Mouse (Mus musculus) embryonic facial prominence, embryonic 14.5 days (tissue): ENCODE measurements around the gene Serpind1. TPM values are rescaled to one million over a fixed set of nuclear protein-coding genes. Genes with fewer than 3 reads are reported as not detected.

Experiments used
- ATAC-seq: fragments of 200-750 bp; cut with Nextera tagmentation; 2 replicates; pipeline ENCODE4 v1.8.0; 2017; ENCODE audit warnings: low read depth, moderate number of reproducible peaks, moderate TSS enrichment
- DNase-seq: peaks from one replicate; pipeline ENCODE4 v3.0.0-alpha.2; 2015; ENCODE audit warnings: low spot score
- H3K27ac ChIP-seq: fragments of 300-500 bp; sonication (generic); replicated peaks from 2 replicates; pipeline ENCODE4 v1.5.1; 2014; ENCODE audit warnings: low read depth, mild to moderate bottlenecking, low read length, moderate library complexity
- H3K27me3 ChIP-seq: fragments of 300-500 bp; sonication (generic); replicated peaks from 2 replicates; pipeline ENCODE4 v1.6.1; 2014; ENCODE audit warnings: low read length; ENCODE audit not compliant: control insufficient read depth, insufficient read depth
- H3K36me3 ChIP-seq: fragments of 300-500 bp; sonication (generic); 2 replicates; pipeline ENCODE4 v1.6.1; 2014; ENCODE audit warnings: low read length, mixed read lengths; ENCODE audit not compliant: control insufficient read depth, insufficient read depth
- H3K4me1 ChIP-seq: fragments of 300-500 bp; sonication (generic); 2 replicates; pipeline ENCODE4 v1.6.1; 2014; ENCODE audit warnings: antibody characterized with exemption, low read length; ENCODE audit not compliant: control insufficient read depth, insufficient read depth
- H3K4me2 ChIP-seq: fragments of 300-500 bp; sonication (generic); 2 replicates; pipeline ENCODE4 v1.6.1; 2014; ENCODE audit warnings: low read depth, mild to moderate bottlenecking, low read length, moderate library complexity, mixed read lengths
- H3K4me3 ChIP-seq: fragments of 300-500 bp; sonication (generic); 2 replicates; pipeline ENCODE4 v1.5.1; 2014; ENCODE audit warnings: low read depth, mild to moderate bottlenecking, low read length
- H3K9ac ChIP-seq: fragments of 300-500 bp; sonication (generic); 2 replicates; pipeline ENCODE4 v1.6.1; 2014; ENCODE audit warnings: low read depth, mild to moderate bottlenecking, low read length, moderate library complexity, mixed read lengths
- H3K9me3 ChIP-seq: fragments of 300-500 bp; sonication (generic); 2 replicates; pipeline ENCODE4 v1.6.1; 2016; ENCODE audit warnings: low read length; ENCODE audit not compliant: control insufficient read depth
- WGBS: fragments of 180-500 bp; shearing (Covaris S2); extraction: QIAGEN DNeasy Blood & Tissue Kit; methylation state at CpG from one replicate; pipeline ENCODE4 v1.1.7; 2014; 5-methylcytosine and 5-hydroxymethylcytosine counted together
- polyA plus RNA-seq: library from polyadenylated mRNA; unstranded; fragments of >200 nt; fragmentation: Nextera tagmentation; extraction: Ambion mirVana; gene quantifications from 2 replicates; pipeline ENCODE4 v1.2.1, GENCODE M21; 2014

The Serpind1 gene
- polyA plus RNA-seq = 1.4 and 2.2 TPM in 2 replicates

DNA sequence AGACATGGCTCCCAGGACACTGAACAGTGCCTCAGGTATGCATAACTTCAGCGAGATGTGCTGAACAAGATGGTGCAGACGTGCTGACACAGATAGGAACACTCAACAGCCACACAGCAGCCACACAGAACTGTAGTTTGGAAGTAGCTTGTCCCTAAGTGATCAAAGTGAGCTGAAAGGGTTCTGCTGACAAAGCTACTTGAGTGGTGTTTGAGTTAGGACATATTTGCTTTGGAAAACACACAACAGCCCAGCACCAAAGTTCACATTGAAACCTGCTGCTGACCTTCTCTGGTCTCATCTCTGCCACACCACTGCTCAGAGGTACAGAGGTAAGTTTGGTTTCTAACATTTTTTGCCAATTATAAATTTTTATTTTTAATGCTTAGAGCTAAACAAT, at the start of gene Serpind1:
Gene Serpind1 (plus strand): TSS at position 256 of the 400 bp plus-strand sequence.
- ATAC-seq = no peak
- no peak for DNase-seq
- no peaks in the 10 kb centered on the region for H3K27me3 ChIP-seq
- H3K36me3 ChIP-seq = peaks cover 4% of the 10 kb centered on the region; the same call in 1 of the 2 replicates
- H3K27ac ChIP-seq = no peak within 1 kb of the TSS
- H3K4me2 ChIP-seq = no peak within 1 kb of the TSS
- H3K9ac ChIP-seq = no peak within 1 kb of the TSS
- no peak within 1 kb of the TSS for H3K4me3 ChIP-seq
- no peaks in the 10 kb centered on the region for H3K4me1 ChIP-seq
- no peaks in the 10 kb centered on the region for H3K9me3 ChIP-seq
- 90% methylated on average over 2 of the region's 2 CpGs for WGBS

DNA sequence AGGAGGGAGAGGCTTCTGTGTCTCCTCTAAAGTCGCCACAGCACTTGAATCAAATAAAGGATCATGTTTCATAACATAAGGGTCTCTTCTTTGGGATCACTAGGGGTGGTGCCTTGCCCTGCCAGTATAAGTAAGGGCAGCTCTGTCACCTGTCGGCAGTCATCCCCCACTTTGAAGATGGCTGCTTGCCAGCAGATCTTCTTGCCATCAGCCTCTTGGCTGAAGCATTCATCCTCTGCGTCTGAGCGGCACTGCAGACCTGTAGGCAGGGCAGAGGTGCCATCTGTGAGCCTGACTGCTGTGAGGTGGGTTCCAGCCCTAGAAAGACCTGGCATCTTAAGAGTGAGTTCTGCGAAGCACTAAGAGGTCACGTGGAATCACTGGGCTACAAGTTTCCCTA, 48.0 kb upstream of the Serpind1 start:
- no peaks in the 10 kb centered on the region for H3K9me3 ChIP-seq
- 0 out of 2 replicates have a peak, but pooled peaks cover under 1% of the 10 kb centered on the region for H3K4me1 ChIP-seq
- ATAC-seq = no peak
- H3K4me3 ChIP-seq = no peak overlapping the region
- H3K36me3 ChIP-seq = peaks cover 74% of the 10 kb centered on the region
- DNase-seq = no peak
- peaks cover 9% of the 10 kb centered on the region for H3K27me3 ChIP-seq
- no peak overlapping the region for H3K4me2 ChIP-seq
- H3K27ac ChIP-seq = no peak overlapping the region
- no peak overlapping the region for H3K9ac ChIP-seq
- WGBS = 75% methylated on average over 6 of the region's 6 CpGs

- no peak for DNase-seq
- WGBS = 93% methylated on average over 2 of the region's 2 CpGs
- Histone ChIP-seq H3K9me3 (no peaks in the 10 kb centered on the region), H3K9ac (no peak overlapping the region), H3K4me2 (no peak overlapping the region), H3K4me1 (no peaks in the 10 kb centered on the region), H3K27ac (no peak overlapping the region), H3K36me3 (peaks cover 76% of the 10 kb centered on the region), H3K4me3 (no peak overlapping the region), H3K27me3 (no peaks in the 10 kb centered on the region)
- ATAC-seq = no peak
Measured at GRCm38 (mm10) chr16:17287103-17287502, 44.1 kb upstream of the Serpind1 start.

GRCm38 (mm10) chr16:17291016-17291415, 40.2 kb upstream of the Serpind1 start:
- ATAC-seq (no peak), DNase-seq (no peak)
- H3K4me1 ChIP-seq = no peaks in the 10 kb centered on the region
- H3K4me2 ChIP-seq = no peak overlapping the region
- 95% methylated on average over 2 of the region's 2 CpGs for WGBS
- no peak overlapping the region for H3K9ac ChIP-seq
- peaks cover 67% of the 10 kb centered on the region for H3K36me3 ChIP-seq
- H3K9me3 ChIP-seq = no peaks in the 10 kb centered on the region
- no peak overlapping the region for H3K4me3 ChIP-seq
- H3K27me3 ChIP-seq = no peaks in the 10 kb centered on the region
- H3K27ac ChIP-seq = no peak overlapping the region

DNA sequence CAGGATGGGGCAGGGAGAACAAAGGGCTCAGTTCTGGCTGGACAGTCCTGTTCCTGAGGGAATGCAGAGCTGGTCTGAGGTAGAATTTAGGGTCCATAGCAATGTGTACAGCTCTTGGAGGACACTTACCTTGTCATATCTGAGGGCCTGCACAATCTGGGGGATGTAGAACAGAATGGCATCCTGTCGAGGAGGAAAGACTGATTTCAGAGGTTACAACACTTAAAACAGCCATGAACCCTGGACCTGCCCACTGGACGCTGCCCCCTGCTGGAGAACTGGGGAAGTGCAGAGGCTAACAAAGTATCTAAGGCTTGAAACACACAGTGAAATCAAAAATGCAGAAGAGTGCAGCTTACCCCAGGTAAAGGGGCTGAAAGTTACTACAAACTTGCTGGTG, 38.4 kb upstream of the Serpind1 start:
- Histone ChIP-seq H3K36me3 (peaks cover 77% of the 10 kb centered on the region), H3K27me3 (no peaks in the 10 kb centered on the region), H3K27ac (no peak overlapping the region), H3K9me3 (no peaks in the 10 kb centered on the region), H3K4me3 (no peak overlapping the region), H3K9ac (no peak overlapping the region), H3K4me2 (no peak overlapping the region), H3K4me1 (no peaks in the 10 kb centered on the region)
- peak; percentile 31 for DNase-seq
- no peak for ATAC-seq
- 0% methylated on average over 2 of the region's 2 CpGs for WGBS

DNA sequence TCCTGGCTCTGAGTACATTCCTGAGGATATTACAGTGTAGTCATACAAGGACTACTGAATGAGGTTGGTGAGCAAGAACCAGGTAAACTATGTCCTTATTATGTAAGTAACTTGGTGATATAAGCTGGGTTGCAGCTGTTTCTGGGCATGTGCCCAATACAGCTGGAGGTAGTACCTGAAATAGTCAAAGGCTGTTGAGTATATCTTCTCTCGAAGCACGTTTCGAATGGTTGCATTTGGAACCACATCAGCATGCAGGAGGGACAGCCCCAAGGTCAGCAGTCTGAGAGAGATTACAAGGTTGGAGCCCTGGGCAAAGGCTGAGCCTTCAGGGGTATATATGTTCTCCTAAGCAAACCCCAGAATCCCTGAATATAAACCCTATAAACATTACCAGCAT, 30.4 kb upstream of the Serpind1 start:
- WGBS = 96% methylated on average over 3 of the region's 3 CpGs
- Histone ChIP-seq H3K27me3 (no peaks in the 10 kb centered on the region), H3K4me1 (no peaks in the 10 kb centered on the region), H3K4me3 (no peak overlapping the region), H3K36me3 (peaks cover 85% of the 10 kb centered on the region), H3K4me2 (no peak overlapping the region), H3K9ac (no peak overlapping the region), H3K9me3 (no peaks in the 10 kb centered on the region), H3K27ac (no peak overlapping the region)
- no peak for DNase-seq
- ATAC-seq = no peak

GRCm38 (mm10) chr16:17303521-17304245, 27.5 kb upstream of the Serpind1 start:
- H3K36me3 ChIP-seq = peaks cover 86% of the 10 kb centered on the region
- DNase-seq (no peak), ATAC-seq (no peak)
- no peaks in the 10 kb centered on the region for H3K27me3 ChIP-seq
- no peaks in the 10 kb centered on the region for H3K9me3 ChIP-seq
- H3K4me3 ChIP-seq = no peak overlapping the region
- H3K27ac ChIP-seq = no peak overlapping the region
- H3K4me2 ChIP-seq = no peak overlapping the region
- H3K9ac ChIP-seq = no peak overlapping the region
- WGBS = 87% methylated on average over 5 of the region's 5 CpGs
- no peaks in the 10 kb centered on the region for H3K4me1 ChIP-seq

DNA sequence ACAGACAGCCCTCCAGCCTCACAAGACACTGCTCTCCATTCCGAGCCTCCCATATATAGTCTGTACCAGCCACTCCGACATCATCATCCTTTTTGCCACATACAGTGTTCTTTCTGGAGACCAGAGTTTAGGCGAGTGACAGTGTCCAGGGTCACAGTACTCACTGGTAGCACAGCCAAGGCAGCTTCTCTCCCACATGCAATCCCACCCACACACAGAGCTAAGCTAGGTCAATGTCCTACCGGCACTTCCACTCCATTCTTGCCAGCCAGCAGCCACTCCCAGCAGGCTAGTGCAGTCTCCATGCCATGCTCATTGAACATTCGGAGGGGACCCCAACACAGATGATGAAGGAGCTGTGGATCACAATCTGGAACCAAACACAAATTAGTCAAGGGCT, 23.7 kb upstream of the Serpind1 start:
- Histone ChIP-seq H3K4me1 (no peaks in the 10 kb centered on the region), H3K4me2 (no peak overlapping the region), H3K27me3 (no peaks in the 10 kb centered on the region), H3K9ac (no peak overlapping the region), H3K4me3 (no peak overlapping the region), H3K27ac (no peak overlapping the region), H3K9me3 (no peaks in the 10 kb centered on the region), H3K36me3 (peaks cover 84% of the 10 kb centered on the region)
- DNase-seq = no peak
- no peak for ATAC-seq
- 92% methylated on average over 5 of the region's 5 CpGs for WGBS

DNA sequence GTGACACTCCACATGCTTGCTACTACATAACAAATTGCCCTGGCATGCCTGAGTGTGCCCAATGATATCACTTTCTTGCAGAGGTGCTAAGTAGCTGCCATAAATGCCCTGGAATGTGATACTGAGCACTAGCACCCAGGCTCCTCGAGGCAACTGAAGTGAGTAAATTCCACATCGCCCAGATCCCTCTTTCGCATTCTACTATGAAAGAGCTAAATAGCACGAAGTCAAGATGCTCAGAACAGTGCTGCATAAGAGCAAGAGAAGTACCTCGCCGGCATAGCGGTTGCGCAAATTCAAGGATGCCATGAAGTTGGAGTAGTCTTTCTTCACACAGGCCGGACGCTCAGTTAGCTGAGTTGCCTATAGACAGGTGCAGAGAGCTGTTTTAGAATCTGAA, 22.1 kb upstream of the Serpind1 start:
- no peaks in the 10 kb centered on the region for H3K4me1 ChIP-seq
- no peak overlapping the region for H3K9ac ChIP-seq
- no peak overlapping the region for H3K27ac ChIP-seq
- H3K4me3 ChIP-seq = no peak overlapping the region
- no peak overlapping the region for H3K4me2 ChIP-seq
- WGBS = 95% methylated on average over 10 of the region's 10 CpGs
- ATAC-seq (no peak), DNase-seq (no peak)
- H3K27me3 ChIP-seq = no peaks in the 10 kb centered on the region
- peaks cover 82% of the 10 kb centered on the region for H3K36me3 ChIP-seq
- H3K9me3 ChIP-seq = no peaks in the 10 kb centered on the region
